Comparison of ENCODE assay signal across 9 mouse cellular contexts in genomic region chr8:121117186-121117651, GRCm38 (mm10). TPM values are rescaled to one million over a fixed set of nuclear protein-coding genes. Genes with fewer than 3 reads are reported as not detected.
A peak's percentile ranks its signal among the peaks of the same experiment; 100 is the strongest.
DNase-seq lines count a peak whose midpoint lies in the region; ATAC-seq and TF ChIP-seq lines count a peak whose summit lies in the region.
"Had no signal": no experiment of that assay in that cellular context is flagged by ENCODE, and none has a peak within 500 bp of the region (broad histone marks: within the 10 kb centered on the region; RNA-seq: fewer than 3 reads in every experiment).

No protein-coding gene starts in this region.

- DNase-seq in kidney, adult 8-10 months, result no peak
- DNase-seq in embryonic facial prominence, embryonic 10.5 days (ENCODE audit: low spot score), result peak; percentile 73
- DNase-seq in hindbrain, postnatal 0 days (ENCODE audit: low spot score), result peak; percentile 35
- DNase-seq in naive thymus-derived CD4-positive, alpha-beta T cell, adult 2 months (ENCODE audit: low read depth), result peak; percentile 39
- no peak for DNase-seq in layer of hippocampus, postnatal 14 days (ENCODE audit: low spot score in 2 of 2)
- no peak for DNase-seq in adrenal gland, postnatal 25 days

- H3K27ac ChIP-seq in kidney, embryonic 16.5 days (ENCODE audit: low read length), result peak overlapping the region; percentile 94
- H3K27ac ChIP-seq in embryonic facial prominence, embryonic 10.5 days (replicated peaks), result peak overlapping the region; percentile 87
- no peak overlapping the region for H3K27ac ChIP-seq in hindbrain, postnatal 0 days
- H3K27ac ChIP-seq: macrophage had no signal

- H3K36me3 ChIP-seq in kidney, embryonic 16.5 days (ENCODE audit: insufficient read depth, low read length), result peaks cover 10% of the 10 kb centered on the region; the same call in 1 of the 2 replicates
- H3K36me3 ChIP-seq in embryonic facial prominence, embryonic 10.5 days (replicated peaks), result peaks cover 12% of the 10 kb centered on the region; the same call in 1 of the 2 replicates
- H3K36me3 ChIP-seq in hindbrain, postnatal 0 days (ENCODE audit: insufficient read depth, low read length), result no peaks in the 10 kb centered on the region

- peak overlapping the region; percentile 70 for H3K4me3 ChIP-seq in kidney, embryonic 16.5 days (ENCODE audit: low read length)
- peak overlapping the region; percentile 77 for H3K4me3 ChIP-seq in embryonic facial prominence, embryonic 10.5 days
- H3K4me3 ChIP-seq in hindbrain, postnatal 0 days (ENCODE audit: low read length), result peak overlapping the region; percentile 26

- peaks cover 31% of the 10 kb centered on the region for H3K4me1 ChIP-seq in kidney, embryonic 16.5 days (ENCODE audit: insufficient read depth, low read length)
- peaks cover 73% of the 10 kb centered on the region for H3K4me1 ChIP-seq in embryonic facial prominence, embryonic 10.5 days
- no peaks in the 10 kb centered on the region for H3K4me1 ChIP-seq in hindbrain, postnatal 0 days (ENCODE audit: insufficient read depth, low read length)

- under 1% methylated on average over 62 of the region's 62 CpGs for WGBS in kidney, embryonic 16.5 days
- WGBS in embryonic facial prominence, embryonic 10.5 days, result under 1% methylated on average over 62 of the region's 62 CpGs
- under 1% methylated on average over 55 of the region's 62 CpGs for WGBS in hindbrain, postnatal 0 days

- peak; percentile 2; the same call in 1 of the 2 replicates for ATAC-seq in kidney, embryonic 16.5 days (ENCODE audit: low FRiP score, low TSS enrichment)
- ATAC-seq in hindbrain, postnatal 0 days, result no peak
- no peak for ATAC-seq in erythroid progenitor cell, adult 5-6 weeks (replicated peaks; ENCODE audit: low FRiP score, poor library complexity, severe bottlenecking)

- peak overlapping the region; percentile 56 for H3K4me2 ChIP-seq in kidney, embryonic 16.5 days (replicated peaks; ENCODE audit: low read depth, low read length)
- H3K4me2 ChIP-seq in hindbrain, postnatal 0 days (ENCODE audit: low read depth, low read length), result peak overlapping the region; percentile 0

- H3K9me3 ChIP-seq in kidney, embryonic 16.5 days (ENCODE audit: low read length), result no peaks in the 10 kb centered on the region
- H3K9me3 ChIP-seq in embryonic facial prominence, embryonic 10.5 days, result no peaks in the 10 kb centered on the region
- H3K9me3 ChIP-seq in hindbrain, postnatal 0 days (ENCODE audit: low read length), result no peaks in the 10 kb centered on the region

- TF ChIP-seq CTCF in hindbrain, postnatal 0 days (IDR thresholded peaks at IDR 0.05; ENCODE audit: low read depth), result no peak

- peaks cover 25% of the 10 kb centered on the region for H3K27me3 ChIP-seq in kidney, embryonic 16.5 days (ENCODE audit: insufficient read depth, low read length)
- H3K27me3 ChIP-seq in embryonic facial prominence, embryonic 10.5 days (replicated peaks; ENCODE audit: low read depth, poor library complexity, severe bottlenecking), result peaks cover 99% of the 10 kb centered on the region
- peaks cover 85% of the 10 kb centered on the region for H3K27me3 ChIP-seq in hindbrain, postnatal 0 days (ENCODE audit: insufficient read depth, low read length)

- peak overlapping the region; percentile 89 for H3K9ac ChIP-seq in kidney, embryonic 16.5 days (replicated peaks; ENCODE audit: low read length)
- no peak overlapping the region for H3K9ac ChIP-seq in hindbrain, postnatal 0 days (replicated peaks; ENCODE audit: low read length)

RNA-seq across cellular contexts. Expression of gene Foxc2, which starts 1.2 kb away (rescaled TPM):
- polyA plus RNA-seq in kidney, embryonic 16.5 days (2015; fragmentation: Nextera tagmentation; extraction: Ambion mirVana), result 24.9 and 27.3 TPM in 2 replicates
- polyA plus RNA-seq in embryonic facial prominence, embryonic 10.5 days (2016; fragmentation: Nextera tagmentation; extraction: Ambion mirVana), result 11.7 and 15.2 TPM in 2 replicates
- 3.7 and 10.6 TPM in 2 replicates for total RNA-seq in hindbrain, postnatal 0 days (2014; rRNA removed)
- 2.8 and 3.6 TPM in 2 replicates for polyA plus RNA-seq in hindbrain, postnatal 0 days (2015; fragmentation: Nextera tagmentation; extraction: Ambion mirVana)
- 1 to 10 TPM in 1 of 2 experiments, under 1 TPM in 1; 0.95 to 1.6 TPM for total RNA-seq in layer of hippocampus, postnatal 14 days (2021)
- total RNA-seq in erythroid progenitor cell, adult 5-6 weeks (2015; ENCODE audit: low replicate concordance), result not detected in 2 replicates
- total RNA-seq in erythroid progenitor cell, adult 5-6 weeks (2017; ENCODE audit: low replicate concordance), result not detected in 2 replicates
- 2.7 and 3.6 TPM in 2 replicates for total RNA-seq in adrenal gland, postnatal 25 days (2021)
- polyA plus RNA-seq: macrophage had no signal

RNA-seq across cellular contexts. Expression of gene Mthfsd, which starts 9.0 kb away (rescaled TPM):
- 75.7 and 81.1 TPM in 2 replicates for polyA plus RNA-seq in kidney, embryonic 16.5 days (2015; fragmentation: Nextera tagmentation; extraction: Ambion mirVana)
- 68.2 and 72.3 TPM in 2 replicates for polyA plus RNA-seq in embryonic facial prominence, embryonic 10.5 days (2016; fragmentation: Nextera tagmentation; extraction: Ambion mirVana)
- 39.9 and 45.6 TPM in 2 replicates for total RNA-seq in hindbrain, postnatal 0 days (2014; rRNA removed)
- 44.4 and 47.0 TPM in 2 replicates for polyA plus RNA-seq in hindbrain, postnatal 0 days (2015; fragmentation: Nextera tagmentation; extraction: Ambion mirVana)
- total RNA-seq in layer of hippocampus, postnatal 14 days (2021), result 10 to 100 TPM; 35.6 to 35.9 TPM
- 2.9 and 6.7 TPM in 2 replicates for total RNA-seq in erythroid progenitor cell, adult 5-6 weeks (2015; ENCODE audit: low replicate concordance)
- 6.4 TPM in 2 replicates for total RNA-seq in erythroid progenitor cell, adult 5-6 weeks (2017; ENCODE audit: low replicate concordance)
- 31.1 and 44.8 TPM in 2 replicates for total RNA-seq in adrenal gland, postnatal 25 days (2021)

RNA-seq across cellular contexts. Expression of gene Foxl1, which starts 10.5 kb away (rescaled TPM):
- polyA plus RNA-seq in kidney, embryonic 16.5 days (2015; fragmentation: Nextera tagmentation; extraction: Ambion mirVana), result 6.5 and 6.7 TPM in 2 replicates
- polyA plus RNA-seq in embryonic facial prominence, embryonic 10.5 days (2016; fragmentation: Nextera tagmentation; extraction: Ambion mirVana), result 2.8 and 4.6 TPM in 2 replicates
- total RNA-seq in hindbrain, postnatal 0 days (2014; rRNA removed), result 0.40 and 0.58 TPM in 2 replicates
- 0.21 TPM in 1 of 2 replicates, not detected in the other for polyA plus RNA-seq in hindbrain, postnatal 0 days (2015; fragmentation: Nextera tagmentation; extraction: Ambion mirVana)
- total RNA-seq in layer of hippocampus, postnatal 14 days (2021), result not detected
- total RNA-seq in erythroid progenitor cell, adult 5-6 weeks (2015; ENCODE audit: low replicate concordance), result not detected in 2 replicates
- not detected in 2 replicates for total RNA-seq in erythroid progenitor cell, adult 5-6 weeks (2017; ENCODE audit: low replicate concordance)
- total RNA-seq in adrenal gland, postnatal 25 days (2021), result 0.27 and 0.33 TPM in 2 replicates
- polyA plus RNA-seq: macrophage had no signal

RNA-seq across cellular contexts. Expression of gene Foxf1, which starts 33.0 kb away (rescaled TPM):
- polyA plus RNA-seq in kidney, embryonic 16.5 days (2015; fragmentation: Nextera tagmentation; extraction: Ambion mirVana), result 1.5 and 4.6 TPM in 2 replicates
- 28.8 and 30.1 TPM in 2 replicates for polyA plus RNA-seq in embryonic facial prominence, embryonic 10.5 days (2016; fragmentation: Nextera tagmentation; extraction: Ambion mirVana)
- total RNA-seq in hindbrain, postnatal 0 days (2014; rRNA removed), result 1.8 and 1.9 TPM in 2 replicates
- 1.2 and 1.4 TPM in 2 replicates for polyA plus RNA-seq in hindbrain, postnatal 0 days (2015; fragmentation: Nextera tagmentation; extraction: Ambion mirVana)
- total RNA-seq in layer of hippocampus, postnatal 14 days (2021), result 1 to 10 TPM in 1 of 2 experiments, under 1 TPM in 1; 0.92 to 1.5 TPM
- not detected in 2 replicates for total RNA-seq in erythroid progenitor cell, adult 5-6 weeks (2015; ENCODE audit: low replicate concordance)
- not detected in 2 replicates for total RNA-seq in erythroid progenitor cell, adult 5-6 weeks (2017; ENCODE audit: low replicate concordance)
- 0.43 and 0.52 TPM in 2 replicates for total RNA-seq in adrenal gland, postnatal 25 days (2021)

Comparison
In these comparisons a context has a peak if more than half of its experiments do, and no peak if none do; other contexts are left out.
1. H3K4me3 ChIP-seq: peak in every context shown above with its lines; median percentile 77 in embryonic facial prominence, embryonic 10.5 days; 70 in kidney, embryonic 16.5 days; 26 in hindbrain, postnatal 0 days.
2. DNase-seq: peak in embryonic facial prominence, embryonic 10.5 days (single experiment), hindbrain, postnatal 0 days (single experiment) and naive thymus-derived CD4-positive, alpha-beta T cell, adult 2 months (single experiment); none in kidney, adult 8-10 months (0 of 2), layer of hippocampus, postnatal 14 days (0 of 2) and adrenal gland, postnatal 25 days (single experiment).